Mouse (Mus musculus) thymus, postnatal 0 days (tissue): ENCODE results near the gene Ptpn1. TPM values are rescaled to one million over a fixed set of nuclear protein-coding genes. Genes with fewer than 3 reads are reported as not detected.
A peak's percentile ranks its signal among the peaks of the same experiment; 100 is the strongest.

ENCODE experiments used
- DNase-seq: peaks from one replicate; pipeline ENCODE4 v3.0.0-alpha.2; 2015; ENCODE audit warnings: low spot score
- polyA plus RNA-seq: library from polyadenylated mRNA; unstranded; fragments of >200 nt; fragmentation: Nextera tagmentation; extraction: Ambion mirVana; gene quantifications from 2 replicates; pipeline ENCODE4 v1.2.1, GENCODE M21; 2015

The Ptpn1 gene
- 102 and 110 TPM in 2 replicates for polyA plus RNA-seq

DNA sequence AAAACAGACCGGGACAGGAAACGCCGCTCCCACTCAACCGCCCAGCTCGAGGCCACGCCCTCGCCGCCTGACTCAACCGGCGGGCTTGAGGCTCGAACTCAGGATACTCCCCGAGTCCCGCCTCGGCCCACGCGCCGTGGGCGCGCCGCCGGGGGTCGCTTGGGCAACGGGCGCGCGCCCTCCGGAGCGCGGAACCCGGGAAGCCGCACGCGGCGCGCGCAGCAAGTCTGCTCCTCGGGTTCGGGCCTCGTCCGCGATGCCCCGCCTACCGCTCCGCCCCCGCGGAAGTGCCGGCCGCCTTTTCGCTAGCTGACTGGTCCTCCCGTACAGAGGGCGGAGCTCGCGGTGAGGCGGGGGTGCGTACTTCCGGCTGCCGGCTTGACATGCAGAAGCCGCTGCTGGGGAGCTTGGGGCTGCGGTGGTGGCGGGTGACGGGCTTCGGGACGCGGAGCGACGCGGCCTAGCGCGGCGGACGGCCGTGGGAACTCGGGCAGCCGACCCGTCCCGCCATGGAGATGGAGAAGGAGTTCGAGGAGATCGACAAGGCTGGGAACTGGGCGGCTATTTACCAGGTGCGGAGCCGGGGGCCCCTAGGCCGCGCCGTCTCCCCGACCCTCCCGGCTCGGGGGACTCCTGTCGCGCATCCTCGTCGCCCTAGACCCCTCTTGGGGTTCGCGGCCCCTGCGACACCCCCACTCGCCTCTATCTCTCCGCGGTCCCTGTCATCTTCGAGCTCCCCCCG is at the start of gene Ptpn1:
Gene Ptpn1, plus strand, starts transcription at position 73 of the 742 bp plus-strand sequence.
- peak; percentile 99 for DNase-seq

DNA sequence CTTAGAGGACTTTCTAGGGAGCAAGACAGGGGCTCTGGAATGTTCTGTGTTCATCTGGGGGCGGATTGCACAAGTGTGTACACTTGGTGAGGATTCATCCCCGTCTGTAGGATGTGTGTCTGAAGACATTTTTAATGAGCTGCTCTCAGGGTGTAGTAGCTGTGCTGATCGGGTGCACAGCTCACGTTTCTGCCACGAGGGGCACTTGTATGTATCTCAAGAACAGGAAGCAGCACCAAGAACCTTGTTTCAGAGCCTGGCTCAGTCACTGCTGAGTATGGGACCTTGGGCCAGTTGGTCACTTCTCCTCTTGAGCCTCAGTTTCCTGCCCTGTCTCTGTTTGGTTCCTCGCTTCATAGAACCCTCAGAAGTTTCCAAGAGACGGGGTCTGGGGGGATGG is 45.4 kb upstream of the Ptpn1 start:
- peak; percentile 42 for DNase-seq

DNA sequence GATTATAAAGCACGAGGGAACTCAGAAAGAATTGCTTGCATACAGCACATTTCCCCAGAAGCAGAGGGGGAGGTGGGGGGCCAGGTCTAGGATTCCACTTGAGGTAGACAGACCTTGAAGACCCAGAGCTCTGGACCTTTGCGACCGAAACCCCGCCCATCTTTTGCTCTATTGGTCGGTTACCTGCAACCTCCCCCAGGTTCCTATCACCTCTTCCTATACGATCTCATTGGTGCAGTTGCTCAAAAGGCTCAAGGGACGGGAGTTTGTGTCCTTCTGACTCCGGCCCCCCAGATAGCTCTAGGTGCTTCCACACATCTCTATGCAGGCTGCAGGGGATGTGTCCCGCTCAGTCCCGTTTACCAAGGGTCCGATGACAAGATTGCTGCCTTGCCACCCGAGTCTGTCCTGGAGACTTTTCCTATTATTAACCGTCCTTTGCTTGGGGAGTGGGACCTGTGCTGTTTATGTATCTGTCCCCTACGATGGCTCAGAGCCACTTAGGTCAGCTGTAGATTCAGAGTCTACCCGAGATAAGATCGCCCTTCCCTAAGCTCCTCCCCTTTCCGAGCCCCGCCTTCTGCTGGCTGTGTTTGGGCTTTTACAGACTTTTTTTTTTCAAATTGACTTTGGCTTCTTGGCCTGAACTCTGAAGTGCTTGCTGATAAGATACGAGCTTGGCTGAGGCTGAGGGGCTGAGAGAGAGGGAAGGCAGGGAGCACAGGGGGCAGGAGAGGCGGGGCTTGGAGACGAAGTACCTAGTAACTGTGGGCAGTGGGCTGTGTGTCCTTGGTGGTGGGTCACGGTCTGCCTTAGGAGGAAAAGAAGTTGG is 44.1 kb upstream of the Ptpn1 start:
- DNase-seq, result peak; percentile 32

DNA sequence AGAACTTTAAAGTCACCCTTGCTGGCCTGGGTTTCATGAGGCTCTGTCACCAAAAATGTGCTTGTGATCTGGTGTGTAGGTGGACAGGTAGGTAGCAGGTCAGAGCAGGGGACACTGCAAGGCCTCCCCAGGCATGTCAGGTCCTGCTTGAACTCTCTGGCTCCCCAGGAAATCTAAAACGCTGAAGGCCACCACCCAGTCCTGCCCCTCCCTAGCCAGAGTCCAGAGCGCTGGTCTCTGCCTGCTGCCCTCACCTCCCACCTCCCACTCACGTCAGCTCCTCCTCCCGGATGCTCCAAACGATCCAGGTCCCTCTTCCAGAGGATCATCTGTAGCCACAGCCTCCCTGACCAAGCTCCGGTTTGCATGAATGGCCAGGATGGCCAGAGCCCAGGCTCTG is 43.0 kb upstream of the Ptpn1 start:
- DNase-seq, result no peak

DNA sequence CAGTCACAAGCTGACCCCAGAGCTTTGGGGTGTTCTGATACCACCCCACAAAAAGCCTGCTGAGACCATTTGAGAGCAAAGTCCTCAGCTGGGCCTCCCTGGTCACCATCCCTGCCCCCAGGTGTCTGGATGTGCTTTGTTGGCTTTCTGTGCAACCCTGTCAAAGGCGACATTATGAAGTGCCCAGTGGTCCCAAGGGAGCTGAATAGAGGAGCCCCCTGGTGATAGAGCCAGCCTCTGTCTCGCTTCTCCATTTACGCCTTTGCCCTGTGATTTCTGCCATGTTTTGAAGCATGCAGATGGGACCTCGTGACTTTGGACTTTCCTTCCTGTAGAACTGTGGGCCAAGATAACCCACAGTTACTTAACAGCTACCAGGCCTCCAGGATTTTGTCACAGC is 42.0 kb upstream of the Ptpn1 start:
- DNase-seq, result no peak

DNA sequence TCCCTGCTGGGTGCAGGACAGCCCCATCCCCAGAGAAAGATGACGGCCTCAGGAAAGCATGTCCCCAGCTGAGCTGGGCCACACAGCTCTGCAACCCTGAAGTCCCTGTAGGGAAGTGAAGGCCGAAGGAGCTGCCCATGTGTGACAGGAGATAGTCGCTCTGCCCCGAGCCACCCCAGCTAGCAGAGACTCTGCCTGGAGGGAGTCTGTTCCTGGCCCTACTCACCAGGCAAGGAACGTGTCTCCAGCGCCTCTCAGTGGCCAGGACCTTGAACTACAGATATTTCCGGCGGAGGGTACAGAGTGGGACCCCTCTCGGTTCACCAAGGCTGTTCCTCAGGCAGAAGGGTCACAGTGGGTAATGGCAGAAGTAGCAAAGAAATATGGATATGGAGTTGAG is 39.9 kb upstream of the Ptpn1 start:
- peak; percentile 76 for DNase-seq

DNA sequence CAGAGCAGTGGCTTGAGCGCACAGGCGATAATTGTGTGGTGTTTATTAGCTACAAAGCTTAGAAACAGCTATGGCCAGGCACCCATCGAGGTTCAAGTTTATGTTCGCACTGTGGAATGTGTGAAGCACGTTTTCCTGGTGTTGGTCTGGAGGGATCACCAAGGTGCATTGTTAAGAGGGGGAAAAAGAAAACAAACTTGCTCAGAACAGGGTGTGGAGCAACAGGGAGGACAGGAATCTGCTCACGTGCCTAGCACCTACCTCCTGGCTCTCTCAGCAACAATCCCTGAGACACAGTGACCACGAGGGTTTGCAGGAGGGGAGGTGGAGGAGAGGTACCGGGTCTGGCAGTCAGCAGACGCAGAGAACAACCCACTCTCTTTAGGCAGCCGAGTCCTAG is 38.2 kb upstream of the Ptpn1 start:
- DNase-seq, result no peak

DNA sequence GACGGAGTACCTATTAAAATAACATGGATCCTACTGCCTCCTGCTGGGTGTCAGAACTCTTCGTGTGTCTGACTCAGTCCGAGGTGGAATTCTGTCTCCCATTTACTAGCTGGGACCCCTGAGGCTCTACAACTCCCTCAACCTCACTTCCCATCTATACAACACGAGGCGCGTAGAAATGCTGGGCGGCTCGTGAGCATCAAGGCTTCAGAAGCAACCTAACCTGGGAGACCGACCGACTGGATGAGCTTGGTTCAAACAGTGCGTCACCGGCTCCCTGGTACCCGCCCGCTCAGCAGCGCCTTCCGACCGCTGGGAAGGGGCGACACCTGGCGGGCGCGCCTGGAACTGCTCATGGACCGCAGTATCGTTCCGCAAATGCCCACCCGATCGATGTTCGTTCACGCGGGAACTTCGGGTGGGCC is 36.9 kb upstream of the Ptpn1 start:
- peak; percentile 83 for DNase-seq

DNA sequence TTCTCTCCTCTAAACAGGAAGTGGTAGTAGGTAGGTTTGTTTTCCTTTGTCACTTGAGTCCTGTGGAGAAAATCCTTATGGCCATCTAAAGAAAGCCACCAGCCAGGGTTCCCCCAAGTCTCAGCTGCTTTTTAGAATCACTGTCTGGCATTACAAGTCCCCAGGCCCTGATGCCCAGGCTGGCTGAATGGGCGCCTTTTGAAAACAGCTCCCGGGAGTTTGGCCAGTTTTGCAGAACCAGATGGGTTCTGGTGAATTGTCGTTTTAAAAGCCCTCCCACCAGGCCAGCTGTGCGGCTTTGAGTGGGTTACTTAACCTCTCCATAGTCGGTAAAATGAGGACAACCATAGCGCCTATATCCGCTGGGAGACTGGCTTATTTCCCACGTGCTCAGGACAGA is 34.0 kb upstream of the Ptpn1 start:
- no peak for DNase-seq

DNA sequence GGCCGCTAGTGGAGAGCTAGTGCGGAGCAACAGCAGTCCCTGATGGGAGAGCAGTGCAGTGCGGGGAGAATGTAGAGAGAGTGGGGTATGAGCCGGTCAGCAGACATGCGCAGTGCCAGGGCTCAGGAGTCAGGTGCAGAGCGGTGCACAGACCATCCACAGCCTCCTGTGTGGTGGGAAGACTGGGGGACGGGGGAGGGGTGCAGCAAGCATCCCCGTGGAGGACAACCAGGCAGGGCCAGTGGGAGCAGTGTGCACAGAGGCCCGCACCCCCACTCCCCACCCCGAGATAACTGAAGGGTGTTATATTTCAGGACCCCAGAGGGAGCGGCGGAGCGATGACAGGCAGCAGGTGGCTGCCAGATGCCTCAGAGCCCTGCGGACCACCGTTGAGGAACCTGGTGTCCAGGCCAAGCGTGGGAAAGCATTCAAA is 31.9 kb upstream of the Ptpn1 start:
- DNase-seq, result no peak

DNA sequence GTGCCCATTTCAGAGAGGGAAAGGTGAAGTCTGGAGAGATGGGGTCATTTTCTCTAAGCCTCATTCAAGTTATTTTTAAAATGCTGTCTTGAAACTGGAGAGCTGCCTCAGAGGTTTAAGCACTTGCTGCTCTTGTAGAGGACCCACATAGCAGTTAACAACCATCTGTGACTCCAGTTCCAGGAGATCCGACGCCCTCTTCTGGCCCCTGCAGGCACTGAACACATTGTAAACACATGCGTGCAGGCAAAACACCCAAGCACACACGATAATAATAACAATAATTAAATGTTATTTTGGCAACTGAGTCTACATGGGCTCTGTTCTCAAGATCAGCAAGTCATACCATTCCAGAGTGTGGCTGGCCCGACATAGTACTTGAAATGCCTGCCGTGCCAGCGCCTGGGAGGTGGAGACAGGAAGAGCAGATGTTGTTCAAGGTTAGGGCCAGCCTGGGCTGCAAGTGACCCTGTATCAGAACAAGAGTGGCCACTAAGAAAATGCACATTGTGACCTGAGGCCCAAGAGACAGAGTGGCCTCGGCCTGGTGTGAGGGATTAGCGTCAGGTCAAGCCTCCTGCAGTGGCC is 29.6 kb upstream of the Ptpn1 start:
- no peak for DNase-seq

DNA sequence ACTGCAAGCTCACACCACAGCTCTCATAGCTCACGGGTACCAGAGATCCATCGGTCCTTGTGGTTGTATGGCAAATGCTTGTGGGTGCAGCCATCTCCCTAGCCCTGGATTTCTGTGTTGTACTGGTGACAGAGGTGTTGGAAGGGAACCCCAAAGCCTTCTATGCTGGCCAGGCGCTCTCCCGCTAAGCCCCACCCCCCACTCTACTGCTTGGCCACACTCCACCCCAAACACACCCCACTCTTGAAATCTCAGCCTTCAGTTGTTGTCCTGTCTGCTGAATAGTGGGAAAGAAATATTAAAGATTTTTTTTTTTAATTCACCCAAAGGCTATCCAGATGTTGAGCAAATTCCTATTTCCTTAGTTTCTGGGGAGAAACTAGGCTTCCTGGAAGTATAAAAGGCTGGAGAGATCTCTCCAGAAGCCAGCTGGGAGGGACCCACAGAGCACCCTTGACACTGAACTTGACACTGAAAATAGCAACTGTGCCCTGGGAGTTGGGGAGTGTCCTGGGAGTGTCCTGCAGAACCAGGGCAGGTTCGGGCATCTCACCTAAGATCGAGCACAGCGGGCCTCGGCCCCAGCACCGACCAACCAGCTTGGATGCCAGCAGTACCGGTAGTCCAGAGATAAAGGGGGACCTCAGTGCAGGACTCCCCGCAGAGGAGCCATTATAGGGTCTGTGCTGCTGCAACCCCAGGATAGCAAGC is 28.5 kb upstream of the Ptpn1 start:
- DNase-seq, result no peak

DNA sequence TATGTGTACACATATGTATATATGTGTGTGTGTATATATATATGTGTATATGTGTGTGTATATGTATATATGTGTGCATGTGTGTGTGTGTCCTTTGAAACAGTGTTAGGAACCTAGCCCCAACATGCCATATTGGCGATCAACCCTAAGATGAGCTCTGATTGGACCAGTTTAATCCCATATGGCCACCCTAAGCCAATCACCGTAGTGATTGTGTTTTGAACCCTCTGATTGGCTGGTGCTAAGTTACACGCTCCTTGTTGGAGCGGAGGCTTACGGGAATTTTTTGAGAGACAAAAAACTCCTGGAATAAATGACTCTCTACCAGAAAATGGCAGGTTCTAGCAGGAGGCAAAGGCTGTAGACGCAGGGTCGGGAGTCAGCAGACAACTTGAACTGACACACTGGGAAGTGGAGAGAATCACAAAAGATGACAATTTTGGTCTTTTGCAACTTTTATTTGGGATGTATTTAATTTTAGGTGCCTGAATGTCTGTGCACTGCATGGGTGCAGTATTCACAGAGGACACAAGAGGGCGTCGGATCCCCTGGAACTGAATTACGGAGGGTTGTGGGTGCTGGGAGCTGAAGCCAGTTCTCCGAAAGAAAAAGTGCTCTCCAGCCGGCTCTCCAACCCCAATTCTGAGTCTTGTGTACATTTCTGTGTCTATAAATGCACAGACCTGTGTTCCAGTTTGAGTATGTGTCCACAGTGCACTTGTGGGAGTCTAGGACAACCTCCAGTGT is 27.1 kb upstream of the Ptpn1 start:
- DNase-seq, result no peak

DNA sequence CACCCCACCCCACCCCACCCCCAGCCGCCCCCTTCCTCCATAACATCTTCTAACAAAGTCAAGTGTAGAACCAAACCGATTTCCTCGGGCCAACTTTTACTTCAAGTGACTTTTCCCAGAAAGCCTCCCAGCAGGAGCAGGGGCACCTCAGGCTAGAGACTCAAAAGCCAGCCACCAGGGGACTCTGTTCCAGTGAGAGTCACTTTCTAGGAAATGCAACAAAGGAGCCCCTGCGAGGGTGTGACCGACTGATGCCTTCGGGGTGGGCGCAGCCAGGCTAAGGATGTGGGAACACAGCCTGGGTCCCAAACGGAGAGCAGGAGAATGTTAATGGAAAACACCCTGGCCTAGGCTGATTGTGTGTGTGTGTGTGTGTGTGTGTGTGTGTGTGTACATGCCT is 26.3 kb upstream of the Ptpn1 start:
- no peak for DNase-seq

DNA sequence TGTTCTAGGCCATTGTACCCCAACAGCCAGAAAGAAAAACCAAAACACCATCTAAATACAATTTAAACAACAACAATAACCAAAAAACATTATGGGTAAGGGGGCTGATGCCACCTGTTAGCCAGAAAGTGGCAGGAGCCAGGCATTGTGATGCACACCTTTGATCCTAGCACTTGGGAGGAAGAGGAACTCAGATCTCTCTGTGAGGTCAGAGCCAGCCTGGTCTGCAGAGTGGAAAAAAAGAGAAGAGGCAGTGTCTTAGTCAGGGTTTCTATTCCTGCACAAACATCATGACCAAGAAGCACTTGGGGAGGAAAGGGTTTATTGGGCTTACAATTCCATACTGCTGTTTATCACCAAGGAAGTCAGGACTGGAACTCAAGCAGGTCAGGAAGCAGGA is 25.1 kb upstream of the Ptpn1 start:
- no peak for DNase-seq

DNA sequence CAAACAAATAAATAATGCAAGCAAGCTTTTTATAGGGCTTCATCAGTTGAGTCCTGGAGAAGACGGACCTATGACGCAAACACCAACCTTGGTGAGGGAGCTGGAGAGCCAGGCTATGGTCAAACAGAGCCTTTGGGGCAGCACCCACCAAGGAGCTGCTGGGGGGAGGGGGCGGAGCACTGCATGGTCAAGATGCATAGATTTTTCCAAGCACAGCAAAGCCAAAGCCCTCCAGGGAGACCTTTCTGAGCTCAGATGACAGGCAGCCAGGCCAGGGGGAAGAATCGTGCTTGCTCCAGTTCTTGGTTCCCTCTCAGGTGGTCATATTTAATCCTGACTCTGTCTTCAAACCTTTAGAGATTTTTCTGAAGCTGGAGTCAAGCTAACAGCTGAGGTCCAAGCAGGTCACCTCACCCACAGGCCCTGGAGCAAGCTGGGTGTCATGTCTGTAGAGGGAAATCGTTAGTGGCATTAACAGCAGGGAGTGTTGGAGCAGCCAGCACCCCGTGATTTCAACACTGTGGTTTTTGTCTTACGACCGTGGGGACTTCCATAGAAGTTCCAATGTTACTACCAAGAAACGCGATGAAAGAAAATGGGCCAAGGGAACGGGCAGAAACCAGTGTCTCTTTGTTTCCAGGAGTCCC is 22.2 kb upstream of the Ptpn1 start:
- DNase-seq, result no peak

DNA sequence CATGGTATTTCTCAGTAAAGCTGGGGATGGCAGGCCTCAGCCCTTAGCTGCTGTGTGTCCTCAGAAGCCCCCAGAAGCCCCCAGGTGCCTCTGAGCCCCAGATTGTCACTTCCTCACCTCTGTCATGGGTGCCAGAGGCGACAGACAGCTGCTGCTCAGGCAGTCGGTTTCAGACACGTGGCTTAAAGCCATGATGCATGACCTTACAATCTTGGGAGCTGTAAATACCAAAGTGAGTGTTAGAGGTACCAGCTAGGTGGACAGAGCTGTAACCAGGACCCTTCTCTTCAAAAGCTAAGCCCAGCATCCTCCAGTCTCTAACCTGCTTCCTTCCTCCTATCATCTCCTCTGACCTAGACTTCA is 21.7 kb upstream of the Ptpn1 start:
- DNase-seq, result no peak

DNA sequence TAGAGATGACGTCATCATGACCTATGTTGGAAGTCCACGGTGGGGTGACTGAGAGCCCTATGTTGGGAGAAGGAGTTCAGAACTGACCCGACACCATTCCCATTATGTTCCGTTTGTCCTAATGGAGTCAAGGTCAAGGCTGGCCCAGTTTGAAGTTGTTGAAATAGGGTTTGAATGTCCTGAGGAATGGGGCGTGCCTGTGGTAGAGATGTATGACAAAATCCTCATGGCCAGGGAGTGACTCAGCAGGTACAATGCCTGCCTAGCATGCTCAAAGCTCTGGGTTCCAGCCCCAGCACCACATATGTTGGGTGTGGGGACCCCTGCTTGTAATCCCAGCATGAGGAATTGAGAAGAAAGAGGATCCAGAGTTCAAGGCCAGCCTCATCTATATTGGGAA is 20.3 kb upstream of the Ptpn1 start:
- DNase-seq, result no peak

DNA sequence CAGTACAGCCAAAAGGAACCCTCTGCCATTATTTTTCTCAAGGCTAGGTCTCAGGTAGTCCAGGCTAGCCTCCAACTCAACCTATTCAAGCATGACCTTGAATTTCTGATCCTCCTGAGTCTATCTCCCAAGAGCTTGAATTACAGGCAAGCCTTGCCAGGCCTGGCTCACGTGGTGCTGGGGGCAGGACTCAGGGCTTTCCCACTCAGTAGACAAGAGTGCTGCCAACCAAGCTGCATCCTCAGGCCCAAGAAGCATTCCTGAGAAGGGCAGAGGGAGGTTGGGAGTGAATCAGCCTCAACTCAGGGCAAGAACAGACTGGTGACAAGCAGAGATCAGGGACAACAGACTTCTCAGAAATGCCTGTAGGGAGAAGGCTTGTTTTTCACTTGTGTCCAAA is 12.8 kb upstream of the Ptpn1 start:
- DNase-seq, result no peak

DNA sequence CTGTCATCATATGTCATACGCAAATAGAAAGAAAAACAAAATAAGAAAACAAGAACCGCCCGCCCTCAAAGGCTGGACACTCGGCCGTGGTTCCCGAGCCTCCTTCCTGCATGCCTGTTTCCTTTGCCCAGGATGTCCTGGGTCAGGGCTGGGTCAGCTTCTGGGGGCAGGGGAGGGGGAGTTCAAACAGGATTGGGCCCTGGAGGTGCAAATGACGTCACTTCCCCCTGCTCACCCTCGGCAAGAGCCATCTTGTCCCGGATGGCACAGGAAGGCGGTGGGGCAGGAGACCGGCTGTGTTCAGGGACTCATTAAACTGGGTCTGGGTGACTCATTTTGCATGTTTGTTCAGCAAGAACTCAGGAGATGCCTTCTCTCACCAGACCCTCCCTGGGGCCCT is 11.8 kb upstream of the Ptpn1 start:
- no peak for DNase-seq
